Mouse (Mus musculus) embryonic fibroblast, embryonic 13.5 days (primary cell): ENCODE data around the gene C2cd4c.

ENCODE experiments used
- CTCF ChIP-seq: IDR thresholded peaks from 2 replicates; pipeline ENCODE4 v1.5.1; 2011; ENCODE audit warnings: mild to moderate bottlenecking, control low read depth, low read length, moderate library complexity, borderline replicate concordance; ENCODE audit not compliant: insufficient read depth
- POLR2A ChIP-seq: IDR thresholded peaks from 2 replicates; pipeline ENCODE4 v1.6.1; 2011; ENCODE audit warnings: low read depth, mild to moderate bottlenecking, control low read depth, low read length, moderate library complexity

GRCm38 (mm10) chr10:79584021-79584420, 29.8 kb downstream of the C2cd4c start:
- no peak for TF ChIP-seq CTCF
- TF ChIP-seq POLR2A, result no peak
